Mouse (Mus musculus) brain, embryonic 14.5 days (tissue): ENCODE measurements around the gene Rbm47. TPM values are rescaled to one million over a fixed set of nuclear protein-coding genes. Genes with fewer than 3 reads are reported as not detected.

ENCODE experiments used
- DNase-seq: peaks from one replicate; pipeline ENCODE4 v3.0.0-alpha.2; 2011; ENCODE audit warnings: low read depth
- CTCF ChIP-seq: fragments of 200-500 bp; IDR thresholded peaks from 2 replicates; pipeline ENCODE4 v1.5.1; 2012; ENCODE audit warnings: inconsistent platforms, mild to moderate bottlenecking, moderate library complexity, borderline replicate concordance; ENCODE audit not compliant: insufficient read depth, insufficient read length; ENCODE audit errors: extremely low read depth
- POLR2A ChIP-seq: fragments of 200-500 bp; IDR thresholded peaks from 2 replicates; pipeline ENCODE4 v1.6.1; 2012; ENCODE audit warnings: mild to moderate bottlenecking, inconsistent platforms, borderline replicate concordance; ENCODE audit not compliant: poor library complexity, insufficient read depth, insufficient read length, severe bottlenecking; ENCODE audit errors: extremely low read depth
- polyA plus RNA-seq: library from polyadenylated mRNA; depleted of rRNA; stranded (reverse); fragments of >200 nt; gene quantifications from 2 replicates; pipeline ENCODE4 v1.2.3, GENCODE M21; 2012

Gene Rbm47
- polyA plus RNA-seq, 1 experiment, result 3.7 TPM

GRCm38 (mm10) chr5:66139171-66139570, 33.7 kb downstream of the Rbm47 start:
- no peak for DNase-seq
- TF ChIP-seq CTCF, result no peak

DNA sequence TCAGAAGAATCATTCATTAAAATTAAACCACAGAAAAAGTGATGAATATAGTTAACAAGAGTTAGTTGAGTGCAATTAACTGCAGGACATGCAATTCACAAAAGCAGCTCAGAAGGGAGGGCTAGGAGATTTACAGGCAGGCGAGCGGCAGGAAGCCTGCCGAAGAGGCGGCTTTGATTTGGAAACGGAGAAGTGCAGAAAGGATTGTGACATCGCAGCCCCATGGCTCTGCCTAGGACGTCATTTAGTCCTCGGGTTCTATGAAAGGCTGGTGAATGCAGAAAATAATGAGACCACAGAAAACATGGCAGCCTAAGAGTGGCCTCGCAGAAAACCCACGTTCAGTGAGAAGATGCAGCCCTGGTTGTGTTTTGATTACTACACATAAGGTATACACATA, 34.3 kb downstream of the Rbm47 start:
- TF ChIP-seq POLR2A (no peak), CTCF (no peak)
- peak; percentile 28 for DNase-seq

GRCm38 (mm10) chr5:66137250-66137649, 35.7 kb downstream of the Rbm47 start:
- no peak for TF ChIP-seq POLR2A
- no peak for DNase-seq

DNA sequence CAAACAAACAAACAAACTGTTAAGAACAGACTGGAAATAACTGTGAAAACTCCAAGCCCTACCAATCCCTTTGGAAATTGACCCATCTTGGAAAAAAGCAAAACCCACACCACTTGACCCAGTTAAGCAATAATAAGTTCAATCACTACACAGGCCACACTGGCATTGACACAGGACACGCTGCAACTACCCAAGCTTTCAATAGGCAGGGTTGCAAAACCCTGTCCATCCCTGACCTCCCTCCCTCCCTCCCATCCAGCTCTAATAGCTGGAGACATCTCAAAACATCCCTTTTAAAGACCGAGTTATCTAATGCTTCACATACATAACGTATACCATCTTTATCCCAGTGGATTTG, 37.1 kb downstream of the Rbm47 start:
- no peak for DNase-seq
- no peak for TF ChIP-seq CTCF

GRCm38 (mm10) chr5:66135161-66135852, 37.6 kb downstream of the Rbm47 start:
- DNase-seq, result peak; percentile 25
- TF ChIP-seq CTCF (no peak), POLR2A (no peak)

DNA sequence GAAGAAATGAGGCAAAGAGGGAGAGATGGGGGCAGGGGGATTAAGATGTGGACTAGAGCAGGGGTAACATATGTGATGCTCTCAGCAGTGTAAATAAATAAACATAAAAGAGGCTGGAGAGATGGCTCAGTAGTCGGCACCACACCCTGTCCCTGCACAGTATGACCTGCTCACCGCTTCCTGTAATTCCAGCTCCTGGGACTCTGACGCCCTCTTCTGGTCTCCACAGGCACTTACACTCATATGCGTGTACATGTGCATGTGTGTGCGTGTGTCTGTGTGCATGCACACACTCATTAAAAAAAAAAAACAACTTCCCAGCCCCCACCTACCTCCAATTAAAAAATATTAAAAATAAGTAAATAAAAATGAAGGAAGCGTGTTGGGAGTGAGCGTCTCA, 38.3 kb downstream of the Rbm47 start:
- no peak for DNase-seq
- no peak for TF ChIP-seq POLR2A
- TF ChIP-seq CTCF, result no peak

- TF ChIP-seq CTCF (no peak), POLR2A (no peak)
- DNase-seq, result no peak
Measured at GRCm38 (mm10) chr5:66128948-66129347, 44.0 kb downstream of the Rbm47 start.

DNA sequence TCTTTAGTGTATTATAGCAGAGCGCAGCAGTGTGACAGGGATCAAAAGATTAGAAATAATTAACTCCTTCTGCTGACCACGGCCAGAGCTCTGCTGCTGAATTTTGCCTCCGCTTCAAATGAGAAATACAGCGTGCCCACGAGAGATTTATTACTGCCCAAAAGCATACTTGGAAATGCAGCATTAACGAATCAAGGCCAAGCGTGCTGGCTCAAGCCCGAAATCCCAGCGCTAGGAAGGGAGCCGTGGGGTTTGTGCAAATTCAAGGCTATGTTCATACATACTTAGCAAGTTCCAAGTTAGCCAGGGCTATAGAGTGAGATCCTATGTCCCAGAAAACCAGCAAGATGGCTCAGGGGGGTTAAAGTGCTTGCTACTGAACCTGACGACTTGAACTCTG, 47.5 kb downstream of the Rbm47 start:
- peak; percentile 19 for DNase-seq
- TF ChIP-seq CTCF (no peak), POLR2A (no peak)

DNA sequence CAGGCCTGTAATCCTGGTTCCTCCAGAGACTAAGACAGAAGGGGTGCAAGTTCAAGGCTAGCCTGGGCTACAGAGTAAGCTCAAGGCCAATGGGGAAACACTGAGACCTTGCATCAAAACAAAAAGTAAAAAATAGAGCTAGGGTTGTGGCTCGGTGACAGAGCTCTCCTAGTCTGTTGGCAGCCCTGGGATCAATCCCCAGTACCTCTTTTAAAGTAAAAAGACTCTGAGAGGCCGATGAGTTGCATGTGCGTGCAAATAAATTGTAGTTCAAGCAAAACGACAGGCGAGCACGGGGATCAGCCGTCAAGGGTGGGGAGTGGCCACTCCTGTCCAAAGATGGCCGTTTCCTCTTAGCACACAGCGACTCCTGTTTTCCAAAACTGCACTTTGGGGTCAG, 48.0 kb downstream of the Rbm47 start:
- no peak for TF ChIP-seq POLR2A
- no peak for TF ChIP-seq CTCF
- DNase-seq, result no peak

DNA sequence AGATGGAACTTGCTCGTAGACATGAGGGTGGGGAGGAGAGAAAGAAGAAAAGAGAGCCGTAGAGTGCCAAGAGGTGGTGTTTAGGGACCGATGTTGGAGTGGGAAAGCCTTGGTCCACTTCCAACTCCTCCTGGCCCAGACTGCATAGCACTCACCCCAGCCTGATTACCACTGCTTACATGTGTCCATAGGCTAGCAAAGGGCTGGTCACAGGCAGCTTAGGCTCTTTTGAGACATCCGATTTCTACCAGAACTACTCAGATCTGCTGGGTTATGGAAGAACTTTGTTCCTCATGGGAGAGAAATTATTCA, 48.9 kb downstream of the Rbm47 start:
- TF ChIP-seq CTCF, result no peak
- TF ChIP-seq POLR2A, result no peak
- no peak for DNase-seq

DNA sequence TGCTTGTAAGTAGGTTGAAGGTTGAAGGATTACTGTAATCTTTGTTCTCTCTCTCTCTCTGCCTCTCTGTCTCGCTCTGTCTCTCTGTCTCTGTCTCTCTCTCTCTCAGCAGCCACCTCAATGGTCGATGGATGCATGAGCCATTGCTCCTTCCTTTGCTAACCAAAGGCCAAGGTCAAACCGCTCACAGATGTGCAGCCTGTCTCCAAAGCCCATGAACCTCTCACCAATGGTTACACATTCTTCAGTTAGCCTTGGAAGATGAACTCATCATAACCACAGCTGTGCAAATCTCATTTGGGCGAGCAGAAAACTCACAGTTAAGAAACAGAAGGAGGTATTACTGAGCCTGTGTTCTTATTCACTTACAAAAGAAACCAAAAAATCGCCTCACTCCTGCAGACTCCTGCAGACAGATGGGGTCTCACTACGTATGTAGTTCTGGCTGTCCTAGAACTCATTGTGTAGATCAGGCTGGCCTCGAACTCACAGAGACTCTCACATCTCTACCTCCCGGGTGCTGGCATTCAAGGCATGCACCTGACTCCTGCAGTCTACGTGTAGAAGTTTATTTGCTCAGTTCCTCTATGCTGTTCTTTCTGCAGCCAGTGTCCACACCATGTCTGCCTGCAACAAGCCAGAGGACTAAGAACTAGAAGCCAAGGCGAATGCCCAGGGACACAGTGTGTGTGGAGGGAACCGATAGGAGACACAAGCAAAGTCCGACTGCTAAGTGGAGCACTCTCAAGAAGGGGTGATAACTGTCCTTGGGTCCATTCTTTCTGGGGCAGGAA, 49.4 kb downstream of the Rbm47 start:
- TF ChIP-seq POLR2A (no peak), CTCF (no peak)
- no peak for DNase-seq

- TF ChIP-seq CTCF (no peak), POLR2A (no peak)
- no peak for DNase-seq
Measured at GRCm38 (mm10) chr5:66121255-66121654, 51.7 kb downstream of the Rbm47 start.

- TF ChIP-seq POLR2A (no peak), CTCF (no peak)
- no peak for DNase-seq
Measured at GRCm38 (mm10) chr5:66114751-66115150, 58.2 kb downstream of the Rbm47 start.

- DNase-seq, result peak; percentile 11
- TF ChIP-seq POLR2A (no peak), CTCF (no peak)
Measured at GRCm38 (mm10) chr5:66114208-66114607, 58.7 kb downstream of the Rbm47 start.
